Mouse (Mus musculus) spleen, adult 2 months (tissue): ENCODE measurements around the gene Pnpla3.
A peak's percentile ranks its signal among the peaks of the same experiment; 100 is the strongest.

Experiments used
- CTCF ChIP-seq: fragments of 200-500 bp; IDR thresholded peaks from 2 replicates; pipeline ENCODE4 v1.5.1; 2011; ENCODE audit warnings: mild to moderate bottlenecking, inconsistent platforms; ENCODE audit not compliant: insufficient read depth, insufficient read length, insufficient replicate concordance; ENCODE audit errors: extremely low read depth
- POLR2A ChIP-seq: fragments of 200-500 bp; IDR thresholded peaks from 2 replicates; pipeline ENCODE4 v1.6.1; 2011; ENCODE audit warnings: low read depth, low read length, inconsistent platforms

DNA sequence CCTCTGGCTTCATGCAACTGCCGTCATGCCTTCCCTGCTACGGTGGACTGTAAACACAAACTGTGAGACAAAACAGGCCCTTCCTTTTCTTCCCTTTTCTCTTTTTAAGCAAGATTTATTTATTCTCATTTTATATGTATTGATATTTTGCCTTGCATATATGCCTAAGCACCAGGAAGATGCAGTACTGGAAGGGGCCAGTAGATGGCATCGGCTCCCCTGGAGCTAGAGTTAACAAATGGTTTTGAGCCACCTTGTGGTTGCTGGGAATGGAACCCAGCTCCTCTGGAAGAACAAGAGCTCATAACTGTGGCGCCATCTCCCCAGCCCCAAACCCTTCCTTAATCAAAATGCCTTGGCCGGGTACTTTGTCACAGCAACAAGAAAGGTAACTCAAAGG lies 32.2 kb upstream of the Pnpla3 start:
- TF ChIP-seq CTCF (peak; percentile 23; the same call in 1 of the 2 replicates), POLR2A (no peak)
